Mouse (Mus musculus): ENCODE measurements around the gene Drc1.

DNA sequence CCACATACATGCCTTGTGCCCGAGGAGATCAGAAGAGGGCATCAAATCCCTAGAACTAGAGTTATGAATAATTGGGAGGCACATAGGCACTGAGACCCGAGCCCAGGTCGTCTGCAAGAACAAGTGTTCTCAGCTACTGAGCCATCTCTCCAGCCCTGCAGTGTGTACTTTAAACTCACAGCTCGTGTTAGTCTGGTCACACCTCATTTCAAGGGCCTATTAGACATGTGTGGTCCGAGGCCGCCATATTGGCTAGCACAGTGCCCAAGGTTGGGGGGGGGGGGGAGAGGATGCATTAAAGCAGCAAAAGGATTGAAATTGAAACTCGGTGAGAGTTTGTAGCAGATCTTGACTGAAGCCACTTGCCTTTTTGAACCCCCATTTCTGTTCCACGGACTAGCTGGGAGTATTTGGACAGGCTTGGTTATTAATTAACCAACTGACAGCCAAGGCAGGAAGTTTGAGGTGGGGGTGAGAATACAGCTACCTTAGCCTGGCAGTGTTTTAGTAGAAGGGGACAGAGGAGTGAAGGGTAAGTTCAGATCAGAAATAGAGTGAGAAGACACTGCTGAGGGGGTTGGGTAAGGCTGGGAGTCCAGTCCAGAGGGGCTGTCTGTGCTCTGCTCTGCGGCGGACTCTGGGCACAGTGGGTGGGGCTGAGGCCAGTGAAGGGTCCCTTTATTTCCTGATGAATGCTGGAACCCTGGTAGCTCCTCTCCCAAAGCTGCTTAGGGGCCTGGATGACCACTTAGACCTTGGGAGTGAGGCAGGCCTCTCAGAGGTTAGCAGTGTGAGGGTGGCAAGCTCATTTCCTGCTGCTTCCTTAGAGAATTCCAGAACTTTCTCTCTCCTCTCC lies 5.0 kb downstream of the Drc1 start:
- TF ChIP-seq CTCF (IDR thresholded peaks at IDR 0.05; ENCODE audit: low read depth, low read length) = no peak
- TF ChIP-seq POLR2A (IDR thresholded peaks at IDR 0.05; ENCODE audit: extremely low read depth, insufficient read depth, low read length) = no peak

All from liver, adult 2 months (tissue).